Mouse (Mus musculus): ENCODE results near the gene Kcnip1.

The Kcnip1 gene

DNA sequence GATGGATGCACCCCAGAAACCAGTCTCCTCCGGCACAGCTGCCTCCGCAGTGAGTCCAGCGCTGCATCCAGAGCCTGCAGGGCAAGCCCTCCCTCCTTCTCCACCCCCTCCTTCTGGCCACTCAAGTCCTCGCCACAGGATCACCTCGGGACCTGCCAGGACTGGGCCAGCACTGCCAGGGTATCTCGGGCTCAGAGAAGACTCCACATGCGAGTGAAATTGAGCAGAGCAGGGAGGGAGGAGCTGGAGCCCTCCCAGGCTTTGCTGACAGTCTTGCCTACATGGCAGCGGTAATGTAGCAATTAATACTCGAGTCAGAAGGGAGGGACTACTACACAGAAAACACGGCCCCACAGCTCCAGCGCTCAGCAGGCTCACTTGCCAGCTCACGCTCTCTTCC, at the start of gene Kcnip1:
Kcnip1 (minus strand) TSS at position 215 of the 400 bp plus-strand sequence.
- no peak for DNase-seq (ENCODE audit: low read depth)

DNA sequence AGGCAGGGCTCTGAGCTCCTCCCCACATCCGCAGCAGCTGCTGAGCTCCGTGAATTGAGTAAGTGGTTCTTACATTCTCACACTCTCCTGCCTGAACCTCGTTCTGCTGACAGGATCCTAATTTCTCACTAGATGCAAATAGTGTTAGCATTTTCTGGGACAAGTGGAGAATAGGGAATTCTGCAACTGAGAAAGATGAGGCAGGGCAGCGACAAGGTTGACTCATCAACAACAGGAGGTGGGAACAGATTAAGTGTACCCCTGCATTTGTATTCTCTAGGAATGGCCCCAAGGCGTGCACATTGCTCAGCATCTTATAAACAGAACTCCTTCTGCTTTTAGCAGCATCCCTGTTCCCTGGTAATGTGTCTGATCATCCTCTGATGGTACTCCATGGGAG, 47.1 kb upstream of the Kcnip1 start:
- DNase-seq (ENCODE audit: low read depth), result peak; percentile 16

DNA sequence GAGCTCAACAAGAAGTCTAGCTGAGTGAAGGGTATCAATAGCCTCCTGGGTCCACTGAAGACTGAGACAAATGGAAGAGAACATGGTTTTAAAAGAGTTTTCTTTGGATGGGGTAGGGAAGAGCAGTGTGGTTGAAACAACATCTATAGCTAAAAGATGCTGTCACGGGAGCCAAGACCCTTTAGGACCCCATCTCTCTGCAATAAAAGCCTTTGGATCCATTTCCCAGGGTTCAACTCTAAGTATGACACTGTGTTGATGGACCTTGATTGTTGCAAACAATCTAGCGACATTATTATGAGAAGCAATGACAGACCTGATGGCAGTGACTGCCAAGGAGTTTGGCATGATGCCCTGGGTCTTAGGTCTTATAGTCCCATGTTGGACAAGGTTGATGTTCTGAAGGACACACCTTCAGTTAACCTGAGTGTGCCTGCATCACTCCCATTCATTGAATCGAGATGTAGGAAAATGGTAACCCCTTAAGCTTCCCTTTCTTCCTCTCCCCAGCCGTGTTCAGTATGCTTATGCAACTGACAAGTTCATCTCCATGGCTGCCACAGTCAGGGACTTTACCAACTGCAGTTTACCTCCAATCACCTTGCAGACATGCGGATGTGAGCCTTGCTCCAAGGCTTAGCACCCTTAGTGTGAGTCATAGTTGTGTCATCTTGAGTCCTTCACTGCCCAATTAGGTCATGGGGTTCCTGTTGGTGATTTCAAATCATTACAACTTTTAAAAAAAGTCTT, 43.1 kb upstream of the Kcnip1 start:
- peak; percentile 82 for DNase-seq (ENCODE audit: low read depth)

DNA sequence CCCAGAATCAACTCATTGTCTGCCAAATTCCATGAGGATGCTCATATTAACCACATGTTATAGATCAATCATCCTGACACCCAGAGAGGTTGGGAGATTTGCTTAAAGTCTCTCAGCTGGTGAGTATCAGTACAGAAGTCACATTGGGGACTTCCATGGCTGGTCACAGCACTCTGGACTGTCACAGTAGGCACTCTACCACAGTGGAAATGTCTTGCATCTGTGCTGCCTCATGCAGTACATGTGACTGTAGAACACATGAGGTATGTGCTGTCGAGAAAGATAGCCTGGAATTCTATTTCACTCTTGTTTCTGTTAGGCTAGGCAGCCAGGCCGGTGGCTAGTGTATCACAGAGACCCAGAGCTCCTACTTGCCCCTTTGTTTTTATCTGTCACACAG, 41.8 kb upstream of the Kcnip1 start:
- DNase-seq (ENCODE audit: low read depth), result peak; percentile 37

DNA sequence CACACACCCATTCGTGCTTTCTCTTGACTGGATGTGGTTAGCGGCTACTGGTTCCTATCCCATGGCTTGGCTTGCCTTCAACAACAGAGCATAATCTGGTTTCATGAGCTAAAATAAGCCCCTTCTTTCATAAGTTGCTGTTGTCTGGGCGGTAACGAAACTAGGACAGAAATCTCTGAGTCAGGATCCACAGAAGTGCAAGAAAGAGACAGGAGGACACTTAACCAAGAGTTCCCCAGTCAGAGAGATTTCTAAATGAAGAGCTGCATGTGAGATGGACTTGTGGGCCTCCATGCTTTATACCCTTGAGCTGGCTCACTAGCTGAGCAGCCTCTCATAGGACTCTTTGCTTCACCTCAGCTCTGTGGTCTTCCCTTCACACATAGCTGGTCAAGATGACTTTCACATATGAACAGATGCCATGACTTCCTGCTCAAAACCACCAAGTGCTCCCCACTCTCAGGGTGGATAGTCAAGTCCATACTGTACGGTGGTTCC, 41.1 kb upstream of the Kcnip1 start:
- DNase-seq (ENCODE audit: low read depth), result peak; percentile 70

DNA sequence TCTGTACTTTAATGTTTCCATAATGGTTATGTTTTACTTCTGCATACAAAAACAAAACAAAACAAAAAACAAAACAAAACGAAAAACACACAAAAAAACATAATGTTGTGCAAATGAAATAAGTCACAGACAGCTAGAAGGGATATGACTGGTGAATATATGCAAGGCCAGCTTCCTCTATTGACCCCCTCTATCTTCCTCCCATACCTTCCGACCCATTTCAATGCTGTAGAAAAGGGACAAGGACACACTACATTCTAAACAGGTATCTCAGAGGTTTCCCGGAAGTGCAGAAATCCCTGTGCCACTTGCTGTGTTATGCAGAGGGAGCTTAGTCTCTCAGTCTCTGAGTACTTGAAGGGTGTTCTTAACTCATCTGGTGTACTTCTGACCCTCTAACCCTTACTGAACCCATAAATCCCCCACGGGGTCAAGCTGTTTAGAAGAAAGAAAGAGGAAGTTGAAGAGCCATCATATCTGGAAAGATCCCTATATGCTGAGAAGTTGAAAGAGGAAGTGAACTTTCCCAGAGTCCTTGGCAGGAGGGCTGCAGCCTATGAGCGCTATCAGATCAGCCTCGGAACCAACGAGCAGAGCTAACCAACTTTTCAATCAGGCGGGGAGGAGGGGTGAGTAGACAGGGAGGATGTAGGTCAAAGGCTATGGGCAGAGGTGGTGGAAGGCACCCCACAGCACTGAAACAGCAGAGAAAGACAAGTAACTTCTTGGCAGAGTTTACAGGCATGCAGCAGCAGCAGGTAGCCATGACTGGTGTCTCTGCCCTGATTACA, 38.3 kb upstream of the Kcnip1 start:
- peak; percentile 78 for DNase-seq (ENCODE audit: low read depth)

DNA sequence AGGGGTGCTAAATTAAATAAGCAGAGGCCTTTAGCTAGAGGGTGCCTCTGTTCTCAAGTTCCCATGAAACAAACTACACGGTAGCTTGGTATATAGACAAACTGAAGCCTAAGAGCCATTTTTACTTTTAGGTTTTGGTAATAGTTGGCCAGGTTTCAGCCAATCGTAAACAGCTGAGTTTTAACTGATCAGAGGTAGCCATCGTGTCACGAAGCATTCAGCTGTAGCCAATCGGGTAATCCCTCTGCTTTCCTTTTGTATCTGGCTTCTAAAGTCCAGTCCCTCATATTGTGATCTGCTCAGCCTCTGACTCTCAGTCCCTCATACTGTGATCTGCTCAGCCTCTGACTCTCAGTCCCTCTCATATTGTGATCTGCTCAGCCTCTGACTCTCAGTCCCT, 36.7 kb upstream of the Kcnip1 start:
- no peak for DNase-seq (ENCODE audit: low read depth)

DNA sequence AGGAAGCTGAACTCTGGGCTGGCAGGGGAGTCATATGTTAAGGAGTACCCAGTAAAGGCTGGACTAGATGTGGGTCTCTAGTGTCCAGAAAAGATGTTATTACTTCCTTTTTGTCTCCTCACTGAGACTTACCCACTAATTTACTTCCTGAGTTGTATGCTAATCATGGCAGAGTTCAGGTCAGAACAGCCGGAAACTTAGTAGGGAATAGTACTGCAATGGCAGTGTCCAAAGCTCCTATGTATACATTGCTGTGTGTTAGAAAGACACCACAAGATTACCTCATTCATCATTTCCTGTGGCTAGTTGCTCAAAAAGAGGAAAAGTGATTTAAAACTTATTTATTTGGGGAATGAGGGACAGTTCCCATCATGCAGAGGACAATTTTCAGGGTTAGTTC, 32.1 kb upstream of the Kcnip1 start:
- no peak for DNase-seq (ENCODE audit: low read depth)

DNA sequence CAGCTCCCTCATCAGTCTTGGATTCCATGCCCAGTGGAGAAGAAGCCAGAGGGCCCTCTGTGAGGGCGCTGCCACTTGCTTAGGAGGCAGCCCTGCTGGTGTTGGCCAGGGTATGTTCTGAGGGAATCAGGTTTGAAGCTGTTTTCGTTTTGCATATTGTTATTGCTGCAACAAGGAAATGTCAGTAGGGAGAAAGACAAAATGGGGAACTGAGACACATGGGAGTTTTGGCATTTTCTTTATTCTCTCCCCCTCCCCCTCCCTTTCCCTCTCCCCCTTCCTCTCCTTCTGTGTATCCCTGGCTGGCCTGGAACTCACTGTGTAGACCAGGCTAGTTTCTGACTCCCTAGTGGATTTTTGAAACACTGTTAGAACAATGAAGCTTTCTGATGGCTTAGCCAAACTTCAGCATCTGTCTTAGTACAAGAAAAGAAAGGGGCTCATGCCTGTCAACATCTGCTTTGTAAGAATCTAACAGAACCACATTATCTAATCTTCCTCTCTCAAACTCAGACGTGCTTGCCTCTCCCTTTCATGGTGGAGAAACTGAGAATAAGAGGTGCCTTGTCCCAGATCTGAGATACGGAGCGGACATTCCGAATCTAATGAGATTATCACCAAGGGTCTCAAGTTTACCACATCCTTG, 19.2 kb upstream of the Kcnip1 start:
- peak; percentile 36 for DNase-seq (ENCODE audit: low read depth)

DNA sequence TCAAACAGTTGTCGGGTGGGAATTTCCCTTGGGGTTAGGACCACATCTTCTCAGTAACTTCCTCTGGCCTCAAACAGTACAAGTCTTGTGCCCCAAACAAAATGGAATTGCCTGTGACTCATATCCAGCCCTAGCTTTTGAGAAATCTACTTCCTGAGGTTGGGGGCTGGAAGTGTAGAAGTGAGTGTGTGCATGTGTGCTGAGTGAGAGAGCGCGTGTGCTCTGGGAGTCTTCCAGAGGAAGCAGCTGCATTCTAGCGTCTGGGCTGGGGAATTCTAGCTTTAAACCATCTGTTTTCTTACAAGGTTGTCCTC, 17.9 kb upstream of the Kcnip1 start:
- DNase-seq (ENCODE audit: low read depth), result peak; percentile 94

DNA sequence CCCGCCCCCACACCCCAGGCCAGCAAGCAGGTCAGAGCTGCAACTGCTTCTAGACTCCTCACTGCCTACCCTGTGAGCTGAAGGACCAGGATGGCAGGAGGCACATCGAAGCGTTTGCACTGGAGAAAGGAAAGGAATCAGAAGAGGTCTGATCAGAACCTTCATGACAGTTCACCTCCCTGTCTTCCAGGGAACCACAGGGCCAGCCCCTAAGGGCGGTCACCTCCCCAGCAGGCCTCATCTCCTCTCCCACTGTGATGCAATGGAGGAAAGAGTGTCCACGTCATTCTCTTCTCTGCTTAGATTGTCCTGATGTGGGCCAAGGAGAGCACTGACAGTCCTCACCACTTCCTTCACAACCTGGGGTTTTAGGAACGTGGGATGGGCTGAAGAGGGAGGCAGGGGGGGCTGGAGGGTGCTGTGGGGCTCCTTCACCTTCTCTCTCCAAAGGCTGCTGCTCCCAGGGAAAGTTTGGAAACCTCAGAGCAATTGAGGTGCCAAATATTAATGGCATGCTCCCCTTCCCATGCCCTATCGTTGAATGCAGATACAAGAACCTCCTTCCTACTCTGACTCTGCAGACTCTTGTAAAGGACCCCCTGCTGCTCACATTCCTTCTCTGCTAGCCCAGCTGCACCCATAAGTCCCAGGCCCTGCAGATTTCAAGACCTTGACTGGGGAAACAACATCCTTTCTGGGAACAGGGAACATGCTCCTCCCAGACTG, 17.3 kb upstream of the Kcnip1 start:
- peak; percentile 90 for DNase-seq (ENCODE audit: low read depth)

DNA sequence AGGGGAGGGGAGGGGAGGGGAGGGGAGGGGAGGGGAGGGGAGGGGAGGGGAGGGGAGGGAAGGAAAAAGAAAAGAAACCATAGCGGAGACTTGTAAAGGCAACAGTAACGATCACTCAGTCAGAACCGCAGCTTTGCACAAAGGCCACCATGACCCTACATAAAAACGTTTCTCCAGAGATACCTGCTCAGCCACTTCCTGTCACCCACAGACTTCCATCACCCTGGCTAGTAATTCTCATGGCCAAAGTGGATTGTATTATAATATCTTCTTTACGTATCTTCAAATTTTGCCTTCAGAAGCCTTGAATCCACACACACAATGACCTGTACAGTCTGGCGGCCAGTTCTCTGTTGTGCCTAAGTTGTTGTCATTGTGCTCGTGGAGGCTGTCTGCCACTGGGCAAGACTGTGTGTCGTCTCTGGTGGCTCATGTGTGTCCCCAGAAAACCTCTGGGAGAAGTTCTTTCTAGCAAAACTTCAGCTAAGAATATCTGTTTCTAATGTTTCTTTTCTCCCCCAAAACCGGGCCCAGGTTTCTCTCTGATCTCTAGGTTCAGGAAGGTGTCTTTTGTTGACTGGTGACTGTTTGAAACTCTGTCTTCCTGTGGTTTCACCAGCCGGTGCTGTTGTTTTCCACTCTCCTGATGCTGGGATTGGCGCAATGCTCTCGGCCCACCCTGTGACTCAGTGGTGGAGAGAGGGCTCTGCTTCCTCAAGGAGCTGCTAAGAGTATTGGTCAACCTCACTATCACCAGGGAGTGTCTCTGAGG, 16.6 kb upstream of the Kcnip1 start:
- DNase-seq (ENCODE audit: low read depth), result peak; percentile 87

DNA sequence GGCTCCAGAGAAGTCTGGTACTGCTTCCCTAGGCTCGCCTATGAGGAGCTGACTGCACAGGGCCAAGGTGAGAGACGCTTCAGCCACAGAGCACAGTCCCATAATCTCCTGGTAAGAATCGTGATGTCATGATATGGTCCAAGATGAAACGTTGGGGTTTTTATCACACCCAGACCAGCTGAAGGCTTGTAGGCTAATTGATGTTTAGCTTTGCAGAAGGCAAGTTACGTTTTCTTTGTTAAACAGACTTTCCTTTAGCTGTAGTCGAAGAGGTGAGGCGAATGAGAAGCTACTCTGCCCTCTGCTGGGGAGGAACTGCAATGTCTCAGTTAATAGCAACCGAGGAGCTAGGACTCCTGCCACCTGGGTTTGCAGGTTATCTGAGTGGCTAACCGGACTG, 15.8 kb upstream of the Kcnip1 start:
- DNase-seq (ENCODE audit: low read depth), result peak; percentile 95

DNA sequence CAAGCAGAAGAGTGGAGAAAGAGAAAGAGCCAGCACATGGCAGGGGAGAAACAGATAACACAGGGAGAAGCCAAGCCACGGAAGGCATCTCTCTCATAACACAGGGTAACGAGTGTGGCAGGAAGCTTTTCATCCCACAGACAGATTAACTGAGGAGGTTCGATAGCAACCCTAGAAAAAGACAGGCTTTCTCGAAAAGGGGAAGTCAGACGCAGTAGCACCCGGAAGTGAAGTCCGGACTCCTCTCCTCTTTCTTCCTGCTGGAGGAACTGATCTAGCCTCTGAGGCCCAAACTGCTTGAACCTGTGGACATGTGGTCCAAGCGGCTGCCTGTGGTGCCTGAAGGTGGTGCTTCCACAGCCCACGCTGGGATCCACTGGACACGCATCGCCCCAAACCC, 15.3 kb upstream of the Kcnip1 start:
- peak; percentile 84 for DNase-seq (ENCODE audit: low read depth)

DNA sequence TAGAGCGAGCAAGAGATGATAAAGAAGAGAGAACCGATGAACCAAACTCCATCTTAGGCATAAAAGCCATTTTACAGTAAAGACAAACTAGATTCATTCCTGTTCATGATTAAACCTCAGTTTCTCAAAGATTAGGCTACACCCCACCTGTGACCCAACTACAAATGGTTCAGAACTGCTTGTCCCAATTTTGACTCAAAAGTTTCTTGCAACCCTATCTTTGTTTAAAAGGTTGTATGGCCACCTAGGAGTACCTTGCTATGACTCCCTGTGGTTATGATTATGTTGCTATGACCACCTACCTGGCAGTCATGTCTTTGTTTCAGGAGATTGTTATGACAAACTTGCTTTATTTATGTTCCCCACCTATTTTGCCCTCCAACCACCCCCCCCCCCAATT, 14.7 kb upstream of the Kcnip1 start:
- DNase-seq (ENCODE audit: low read depth), result peak; percentile 52

DNA sequence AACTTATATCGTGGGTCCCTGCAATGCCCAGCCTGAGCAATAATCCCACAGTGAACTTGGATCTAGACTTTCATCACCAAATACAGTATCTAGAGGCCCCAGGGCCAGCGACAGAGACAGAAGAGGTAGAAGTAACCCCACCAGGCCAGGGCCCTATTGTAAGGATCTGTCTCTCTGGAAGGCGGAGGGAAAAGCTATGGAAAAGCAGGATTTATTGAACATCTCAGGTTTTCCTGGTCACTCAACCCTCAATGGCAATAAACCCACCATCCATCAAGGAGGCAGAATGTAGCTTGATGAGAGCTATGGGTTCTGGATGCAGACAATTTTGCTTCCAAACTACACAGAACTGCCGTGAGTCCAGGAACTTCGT, 9.6 kb upstream of the Kcnip1 start:
- no peak for DNase-seq (ENCODE audit: low read depth)

DNA sequence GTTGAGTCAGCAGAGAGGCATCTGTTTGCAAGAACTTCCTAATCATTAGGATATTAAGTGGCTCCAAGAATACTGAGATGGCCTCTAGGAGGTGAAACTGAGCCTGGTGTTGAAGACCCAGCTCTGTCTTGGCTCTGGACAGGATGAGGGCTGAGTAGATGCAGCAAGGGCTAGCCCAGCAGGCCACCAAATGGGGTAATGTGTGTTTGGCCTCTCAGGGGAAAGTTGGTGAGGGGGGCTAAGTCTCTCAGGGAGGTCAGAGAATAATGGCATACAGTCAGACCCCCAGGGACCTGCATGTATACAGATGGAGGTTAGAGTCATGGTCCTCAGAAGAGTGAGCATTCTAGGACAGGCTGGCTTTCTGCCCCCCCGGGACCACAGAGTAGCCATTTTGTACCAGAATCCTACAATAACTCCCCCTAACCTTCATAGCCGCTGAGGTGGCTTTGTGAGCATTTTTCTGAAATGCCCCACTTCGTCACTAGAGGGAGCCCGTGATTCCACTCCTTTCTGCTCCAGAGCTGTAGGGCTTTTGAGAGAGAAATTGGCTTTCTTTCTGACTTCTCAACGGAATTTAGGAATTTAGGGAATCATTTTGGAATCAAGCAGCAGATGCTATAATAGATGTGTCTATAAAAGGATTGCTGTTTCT, 9.1 kb upstream of the Kcnip1 start:
- peak; percentile 89 for DNase-seq (ENCODE audit: low read depth)

DNA sequence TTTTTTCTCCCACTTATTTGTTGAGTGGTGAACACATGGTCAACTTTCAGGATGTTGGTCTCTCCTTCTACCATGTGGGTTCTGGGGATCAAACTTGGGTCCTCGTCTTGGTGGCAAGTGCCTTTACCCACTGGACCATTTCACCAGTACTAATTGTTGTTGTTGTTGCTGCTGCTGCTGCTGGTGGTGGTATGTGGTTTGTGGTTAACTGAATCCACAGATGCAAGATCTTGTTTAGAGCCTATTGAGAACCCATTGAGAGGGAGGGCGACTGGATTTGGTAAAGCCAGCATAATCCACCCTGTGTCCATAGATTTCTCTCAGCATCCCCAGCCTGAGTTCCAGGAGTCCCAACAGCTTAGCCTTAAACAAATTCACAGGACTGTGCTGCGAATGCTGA, 7.5 kb upstream of the Kcnip1 start:
- DNase-seq (ENCODE audit: low read depth), result peak; percentile 42

DNA sequence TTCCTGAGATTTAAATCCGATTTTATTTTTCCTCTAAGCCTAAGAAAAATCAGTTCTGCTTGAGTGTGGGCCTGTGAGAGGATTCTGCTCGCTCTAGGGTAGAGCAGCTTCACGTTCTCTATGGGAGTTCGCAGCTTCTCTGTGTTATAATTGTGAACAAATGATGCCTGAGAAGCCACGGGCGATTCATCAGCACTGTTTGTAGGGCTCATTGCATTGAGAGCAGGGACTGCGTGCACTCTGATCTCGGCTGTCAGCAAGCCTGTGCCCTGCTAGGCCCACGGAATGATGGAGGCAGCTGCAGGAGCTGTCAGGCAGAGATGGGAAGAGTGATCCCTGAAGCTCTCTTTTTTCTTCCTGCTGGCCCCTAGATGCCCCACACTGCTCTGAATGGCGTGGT, 5.3 kb upstream of the Kcnip1 start:
- no peak for DNase-seq (ENCODE audit: low read depth)

DNA sequence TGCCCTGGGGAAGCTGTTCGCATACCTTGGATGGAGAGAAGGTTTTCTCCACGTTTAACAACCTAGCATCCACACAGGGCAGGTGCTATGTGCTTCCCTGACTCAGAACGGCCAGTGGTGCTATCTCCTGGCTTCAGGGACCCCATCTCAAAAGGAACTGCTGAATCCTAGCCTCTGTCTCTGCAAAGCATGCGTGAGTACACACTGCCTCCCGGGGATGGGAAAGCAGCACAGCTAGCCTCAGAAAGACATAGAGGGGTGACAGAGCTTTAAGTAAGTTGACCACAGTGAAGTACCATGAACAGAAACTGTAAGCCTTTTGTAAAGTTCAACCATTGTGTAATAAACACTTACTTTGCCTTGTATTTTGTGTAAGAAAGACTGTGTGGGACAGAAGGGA, 544 bp upstream of the Kcnip1 start:
- no peak for DNase-seq (ENCODE audit: low read depth)

DNA sequence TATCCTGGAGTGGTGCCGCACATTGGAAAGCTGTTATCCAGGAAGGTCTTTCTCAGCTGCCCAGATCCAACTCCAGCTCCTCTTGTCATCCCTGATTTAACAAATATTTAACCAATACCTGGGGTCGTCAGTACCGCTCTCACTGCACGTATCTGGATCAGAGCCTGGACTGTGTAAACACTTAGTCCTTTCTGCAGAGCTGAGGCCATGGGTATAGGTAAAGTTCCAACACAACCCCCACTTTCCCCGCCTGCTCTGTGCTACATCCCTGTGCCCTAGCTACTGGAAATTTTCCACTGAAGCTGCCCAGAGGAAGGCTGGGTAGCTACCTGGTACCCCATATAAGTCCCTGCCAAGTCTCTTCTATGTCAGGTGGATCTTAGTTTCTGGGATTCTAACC, 3.0 kb downstream of the Kcnip1 start:
- DNase-seq (ENCODE audit: low read depth), result no peak

Measured in induced T-regulatory cell, adult 2 months (primary cell).